Mouse (Mus musculus): ENCODE measurements around the gene Trabd2b. TPM values are rescaled to one million over a fixed set of nuclear protein-coding genes. Genes with fewer than 3 reads are reported as not detected.

Gene Trabd2b
- polyA plus RNA-seq, 1 experiment from 2014 or later = 0.79 TPM

- Histone ChIP-seq H3K4me2 (ENCODE audit: low read length) (no peak overlapping the region), H3K4me1 (ENCODE audit: control insufficient read depth, insufficient read depth, low read length) (no peaks in the 10 kb centered on the region), H3K9ac (replicated peaks; ENCODE audit: low read length) (no peak overlapping the region), H3K27ac (replicated peaks; ENCODE audit: low read depth, low read length) (no peak overlapping the region), H3K9me3 (ENCODE audit: control insufficient read depth, low read length) (no peaks in the 10 kb centered on the region), H3K36me3 (ENCODE audit: control insufficient read depth, insufficient read depth, low read length) (no peaks in the 10 kb centered on the region), H3K27me3 (ENCODE audit: control insufficient read depth, insufficient read depth, low read length) (no peaks in the 10 kb centered on the region; the same call in 1 of the 2 replicates), H3K4me3 (replicated peaks; ENCODE audit: low read depth, low read length) (no peak overlapping the region)
- DNase-seq = no peak
- no peak for ATAC-seq (ENCODE audit: low FRiP score, low TSS enrichment)
- WGBS = 60% methylated on average over 5 of the region's 5 CpGs
Measured at GRCm38 (mm10) chr4:114659876-114660275, 253.4 kb downstream of the Trabd2b start.

- peaks cover 13% of the 10 kb centered on the region for H3K4me1 ChIP-seq (ENCODE audit: control insufficient read depth, insufficient read depth, low read length)
- WGBS = 75% methylated on average over 9 of the region's 9 CpGs
- H3K9ac ChIP-seq (replicated peaks; ENCODE audit: low read length) = no peak overlapping the region
- H3K4me2 ChIP-seq (ENCODE audit: low read length) = no peak overlapping the region
- no peaks in the 10 kb centered on the region for H3K36me3 ChIP-seq (ENCODE audit: control insufficient read depth, insufficient read depth, low read length)
- no peak overlapping the region for H3K4me3 ChIP-seq (replicated peaks; ENCODE audit: low read depth, low read length)
- no peak overlapping the region for H3K27ac ChIP-seq (replicated peaks; ENCODE audit: low read depth, low read length)
- no peaks in the 10 kb centered on the region for H3K9me3 ChIP-seq (ENCODE audit: control insufficient read depth, low read length)
- H3K27me3 ChIP-seq (ENCODE audit: control insufficient read depth, insufficient read depth, low read length) = peaks cover 32% of the 10 kb centered on the region
- ATAC-seq (ENCODE audit: low FRiP score, low TSS enrichment) (no peak), DNase-seq (no peak)
Measured at GRCm38 (mm10) chr4:114664063-114665036, 257.8 kb downstream of the Trabd2b start.

Other genes with a start within 250 kb of the Trabd2b start
- not detected in 2 replicates for gene Skint11, start 243.3 kb upstream of the Trabd2b start, polyA plus RNA-seq (2014; fragmentation: Nextera tagmentation; extraction: Ambion mirVana)

Measured in midbrain, embryonic 14.5 days (tissue).